Mouse (Mus musculus) stomach, postnatal 0 days (tissue): ENCODE measurements at regions not wholly inside any gene's neighbourhood (a gene's known extent, or its start where the extent isn't known, plus 50 kb on each side); places are given as distances from the start of the nearest gene placed in this dataset.

ENCODE experiments used
- ATAC-seq: fragments of 200-750 bp; cut with Nextera tagmentation; 2 replicates; pipeline ENCODE4 v1.8.0; 2017; ENCODE audit not compliant: low FRiP score, low TSS enrichment
- DNase-seq: peaks from one replicate; pipeline ENCODE4 v3.0.0-alpha.2; 2016; ENCODE audit warnings: low spot score
- H3K27ac ChIP-seq: fragments of 300-500 bp; sonication (generic); replicated peaks from 2 replicates; pipeline ENCODE4 v1.5.1; 2014; ENCODE audit warnings: mild to moderate bottlenecking, control low read depth
- H3K27me3 ChIP-seq: fragments of 300-500 bp; sonication (generic); 2 replicates; pipeline ENCODE4 v1.6.1; 2014; ENCODE audit warnings: low read length; ENCODE audit not compliant: control insufficient read depth, insufficient read depth
- H3K36me3 ChIP-seq: fragments of 300-500 bp; sonication (generic); 2 replicates; pipeline ENCODE4 v1.6.1; 2014; ENCODE audit warnings: low read length, mixed read lengths; ENCODE audit not compliant: control insufficient read depth, insufficient read depth
- H3K4me1 ChIP-seq: fragments of 300-500 bp; sonication (generic); replicated peaks from 2 replicates; pipeline ENCODE4 v1.6.1; 2014; ENCODE audit warnings: antibody characterized with exemption; ENCODE audit not compliant: control insufficient read depth, insufficient read depth
- H3K4me2 ChIP-seq: fragments of 300-500 bp; sonication (generic); replicated peaks from 2 replicates; pipeline ENCODE4 v1.6.1; 2014; ENCODE audit warnings: low read depth, mild to moderate bottlenecking, control low read depth, moderate library complexity
- H3K4me3 ChIP-seq: fragments of 300-500 bp; sonication (generic); 2 replicates; pipeline ENCODE4 v1.5.1; 2014; ENCODE audit warnings: low read depth, low read length, control low read depth
- H3K9ac ChIP-seq: fragments of 300-500 bp; sonication (generic); 2 replicates; pipeline ENCODE4 v1.6.1; 2014; ENCODE audit warnings: mild to moderate bottlenecking, low read length, control low read depth, mixed read lengths
- H3K9me3 ChIP-seq: fragments of 300-500 bp; sonication (generic); 2 replicates; pipeline ENCODE4 v1.6.1; 2016; ENCODE audit warnings: low read length; ENCODE audit not compliant: control insufficient read depth
- CTCF ChIP-seq: IDR thresholded peaks from 2 replicates; pipeline ENCODE4 v1.5.1; 2016; ENCODE audit warnings: antibody characterized with exemption, low read depth, mild to moderate bottlenecking, moderate library complexity
- EP300 ChIP-seq: optimal IDR thresholded peaks from 2 replicates; pipeline ENCODE3; 2016; ENCODE audit warnings: antibody characterized with exemption
- WGBS: fragments of 180-500 bp; shearing (Covaris S2); extraction: QIAGEN DNeasy Blood & Tissue Kit; methylation state at CpG from one replicate; pipeline ENCODE4 v1.1.7; 2014; 5-methylcytosine and 5-hydroxymethylcytosine counted together

GRCm38 (mm10) chr12:12610861-12611260 lies 330.9 kb downstream of the Mycn start:
- DNase-seq, result no peak

DNA sequence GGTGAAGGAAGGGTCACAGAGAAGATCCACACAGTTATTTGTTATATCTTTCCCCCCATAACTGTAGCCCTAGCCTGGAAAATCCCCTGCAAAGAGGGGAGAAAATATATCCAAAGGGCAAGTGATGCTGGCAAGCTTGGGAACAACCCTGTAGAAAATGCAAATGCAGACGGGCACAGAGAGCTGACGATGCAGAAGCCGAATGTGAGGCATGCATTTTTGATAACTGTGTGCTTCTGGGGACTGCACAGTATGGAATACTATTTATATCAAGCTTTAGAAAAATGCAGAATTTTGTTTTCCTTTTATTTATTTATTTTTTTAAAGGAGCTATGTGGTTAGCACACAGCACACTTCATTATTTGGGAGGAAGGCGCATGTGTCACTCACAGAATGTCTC lies 333.7 kb downstream of the Mycn start:
- no peak for DNase-seq
- H3K4me2 ChIP-seq, result no peak overlapping the region
- H3K4me3 ChIP-seq, result no peak overlapping the region
- no peak for ATAC-seq
- no peaks in the 10 kb centered on the region for H3K27me3 ChIP-seq
- WGBS, result 88% methylated on average over 4 of the region's 4 CpGs
- H3K4me1 ChIP-seq, result no peaks in the 10 kb centered on the region
- no peak overlapping the region for H3K27ac ChIP-seq
- H3K9me3 ChIP-seq, result no peaks in the 10 kb centered on the region
- H3K9ac ChIP-seq, result no peak overlapping the region
- H3K36me3 ChIP-seq, result no peaks in the 10 kb centered on the region
- TF ChIP-seq CTCF (no peak), EP300 (no peak)

More at GRCm38 (mm10) chr12:12610861-12611260, 330.9 kb downstream of the Mycn start:
- Histone ChIP-seq H3K9me3 (no peaks in the 10 kb centered on the region), H3K4me3 (no peak overlapping the region), H3K27me3 (no peaks in the 10 kb centered on the region), H3K27ac (no peak overlapping the region), H3K36me3 (no peaks in the 10 kb centered on the region), H3K4me1 (no peaks in the 10 kb centered on the region), H3K9ac (no peak overlapping the region), H3K4me2 (no peak overlapping the region)
- no peak for ATAC-seq
- WGBS, result 46% methylated on average over 4 of the region's 4 CpGs
- TF ChIP-seq EP300 (no peak), CTCF (no peak)

GRCm38 (mm10) chr12:12606911-12607310 lies 334.8 kb downstream of the Mycn start:
- Histone ChIP-seq H3K27me3 (no peaks in the 10 kb centered on the region), H3K9ac (no peak overlapping the region), H3K27ac (no peak overlapping the region), H3K4me3 (no peak overlapping the region), H3K9me3 (no peaks in the 10 kb centered on the region), H3K36me3 (no peaks in the 10 kb centered on the region), H3K4me2 (no peak overlapping the region), H3K4me1 (no peaks in the 10 kb centered on the region)
- ATAC-seq (no peak), DNase-seq (no peak)
- TF ChIP-seq EP300 (no peak), CTCF (no peak)
- WGBS, result 88% methylated on average over 6 of the region's 6 CpGs

DNA sequence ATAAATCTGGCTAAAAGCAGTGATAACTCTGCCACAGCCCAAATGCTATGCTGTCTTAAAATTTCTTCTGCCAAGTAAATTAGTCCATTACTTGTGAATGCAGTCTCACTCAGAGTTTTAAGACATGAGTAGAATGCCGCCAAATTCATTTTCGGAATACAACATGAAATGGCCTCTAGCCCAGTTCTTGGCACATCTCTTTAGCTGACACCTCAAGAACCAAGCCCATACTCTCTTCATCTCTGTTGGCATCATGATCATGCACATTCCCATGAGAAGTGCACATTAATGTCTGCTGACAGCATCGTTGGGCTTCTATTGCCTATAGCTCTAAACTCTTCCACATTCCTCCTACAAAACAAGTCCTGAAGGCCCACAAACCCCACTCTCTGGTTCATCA lies 336.2 kb downstream of the Mycn start:
- ATAC-seq, result no peak
- Histone ChIP-seq H3K36me3 (no peaks in the 10 kb centered on the region), H3K4me1 (no peaks in the 10 kb centered on the region), H3K4me2 (no peak overlapping the region), H3K4me3 (no peak overlapping the region), H3K27ac (no peak overlapping the region), H3K9me3 (no peaks in the 10 kb centered on the region), H3K27me3 (no peaks in the 10 kb centered on the region), H3K9ac (no peak overlapping the region)
- DNase-seq, result no peak
- TF ChIP-seq CTCF (no peak), EP300 (no peak)
- 94% methylated on average over 3 of the region's 3 CpGs for WGBS

DNA sequence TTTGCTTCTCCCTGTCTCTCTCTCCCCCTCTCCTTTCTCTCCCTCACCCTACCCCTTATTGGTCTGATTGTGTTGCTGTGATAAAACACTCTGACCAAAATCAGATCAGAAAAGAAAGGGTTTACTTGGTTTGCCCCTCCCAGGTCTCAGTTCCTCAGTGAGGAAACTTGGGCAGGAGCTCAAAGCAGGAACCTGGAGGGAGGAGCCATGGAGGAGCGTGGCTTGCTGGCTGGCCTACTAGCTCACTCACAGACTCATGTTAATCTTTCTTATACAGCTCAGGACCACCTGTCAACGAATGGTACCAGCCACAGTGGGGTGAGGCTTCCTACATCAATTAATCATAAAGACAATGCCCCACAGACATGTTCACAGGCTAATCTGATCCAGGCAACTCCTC lies 339.4 kb downstream of the Fam49a start:
- Histone ChIP-seq H3K27ac (no peak overlapping the region), H3K4me1 (no peaks in the 10 kb centered on the region), H3K36me3 (no peaks in the 10 kb centered on the region), H3K27me3 (no peaks in the 10 kb centered on the region), H3K4me3 (no peak overlapping the region), H3K9me3 (no peaks in the 10 kb centered on the region), H3K4me2 (no peak overlapping the region), H3K9ac (no peak overlapping the region)
- WGBS, result 15% methylated on average over 2 of the region's 2 CpGs
- no peak for TF ChIP-seq EP300
- TF ChIP-seq CTCF, result no peak
- ATAC-seq (no peak), DNase-seq (no peak)

DNA sequence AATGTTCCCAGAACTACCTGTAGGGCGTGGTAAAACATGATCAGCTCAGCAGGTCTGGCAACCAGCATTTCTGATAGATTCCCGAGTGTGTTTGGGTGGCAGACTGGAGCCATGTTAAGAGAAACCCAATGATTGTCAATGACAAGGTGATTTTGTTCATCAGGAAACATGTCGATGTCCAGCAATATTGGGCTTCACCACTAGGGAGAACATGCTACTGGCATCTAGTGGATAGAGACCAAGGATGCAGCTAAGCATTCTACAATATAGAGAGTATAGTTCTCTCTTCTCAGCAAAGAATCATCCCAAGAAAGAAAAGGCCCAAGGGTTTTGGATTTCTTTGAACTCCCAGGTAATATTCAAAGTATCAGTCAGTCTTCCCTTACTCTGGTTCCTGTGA lies 333.5 kb downstream of the Fam49a start:
- Histone ChIP-seq H3K4me3 (no peak overlapping the region), H3K9me3 (no peaks in the 10 kb centered on the region), H3K27ac (no peak overlapping the region), H3K4me1 (no peaks in the 10 kb centered on the region), H3K4me2 (no peak overlapping the region), H3K27me3 (no peaks in the 10 kb centered on the region), H3K9ac (no peak overlapping the region), H3K36me3 (no peaks in the 10 kb centered on the region)
- 81% methylated on average over 3 of the region's 3 CpGs for WGBS
- DNase-seq, result no peak
- TF ChIP-seq EP300 (no peak), CTCF (peak; percentile 60)
- ATAC-seq, result no peak
